Mouse (Mus musculus) kidney, embryonic 16.5 days (tissue): ENCODE measurements around the gene Sin3b. TPM values are rescaled to one million over a fixed set of nuclear protein-coding genes. Genes with fewer than 3 reads are reported as not detected.
A peak's percentile ranks its signal among the peaks of the same experiment; 100 is the strongest.

Source experiments
- ATAC-seq: fragments of 200-750 bp; cut with Nextera tagmentation; 2 replicates; pipeline ENCODE4 v1.8.0; 2017; ENCODE audit warnings: moderate TSS enrichment; ENCODE audit not compliant: low FRiP score, low TSS enrichment
- H3K27ac ChIP-seq: fragments of 300-500 bp; sonication (generic); 2 replicates; pipeline ENCODE4 v1.5.1; 2014; ENCODE audit warnings: low read length
- H3K27me3 ChIP-seq: fragments of 300-500 bp; sonication (generic); 2 replicates; pipeline ENCODE4 v1.6.1; 2014; ENCODE audit warnings: low read length, control low read depth, mixed read lengths; ENCODE audit not compliant: insufficient read depth
- H3K36me3 ChIP-seq: fragments of 300-500 bp; sonication (generic); 2 replicates; pipeline ENCODE4 v1.6.1; 2014; ENCODE audit warnings: low read length, control low read depth, mixed read lengths; ENCODE audit not compliant: insufficient read depth
- H3K4me1 ChIP-seq: fragments of 300-500 bp; sonication (generic); 2 replicates; pipeline ENCODE4 v1.6.1; 2014; ENCODE audit warnings: low read length, control low read depth, mixed read lengths; ENCODE audit not compliant: insufficient read depth
- H3K4me2 ChIP-seq: fragments of 300-500 bp; sonication (generic); replicated peaks from 2 replicates; pipeline ENCODE4 v1.6.1; 2014; ENCODE audit warnings: low read depth, low read length
- H3K4me3 ChIP-seq: fragments of 300-500 bp; sonication (generic); 2 replicates; pipeline ENCODE4 v1.5.1; 2014; ENCODE audit warnings: mild to moderate bottlenecking, low read length
- H3K9ac ChIP-seq: fragments of 300-500 bp; sonication (generic); replicated peaks from 2 replicates; pipeline ENCODE4 v1.6.1; 2014; ENCODE audit warnings: low read length
- H3K9me3 ChIP-seq: fragments of 300-500 bp; sonication (generic); 2 replicates; pipeline ENCODE4 v1.6.1; 2016; ENCODE audit warnings: low read length, control low read depth
- WGBS: fragments of 180-500 bp; shearing (Covaris S2); extraction: QIAGEN DNeasy Blood & Tissue Kit; methylation state at CpG from one replicate; pipeline ENCODE4 v1.1.7; 2014; 5-methylcytosine and 5-hydroxymethylcytosine counted together
- polyA plus RNA-seq: library from polyadenylated mRNA; unstranded; fragments of >200 nt; fragmentation: Nextera tagmentation; extraction: Ambion mirVana; gene quantifications from 2 replicates; pipeline ENCODE4 v1.2.1, GENCODE M21; 2015

Sin3b gene
- polyA plus RNA-seq, 1 experiment from 2014 or later: 182 TPM

DNA sequence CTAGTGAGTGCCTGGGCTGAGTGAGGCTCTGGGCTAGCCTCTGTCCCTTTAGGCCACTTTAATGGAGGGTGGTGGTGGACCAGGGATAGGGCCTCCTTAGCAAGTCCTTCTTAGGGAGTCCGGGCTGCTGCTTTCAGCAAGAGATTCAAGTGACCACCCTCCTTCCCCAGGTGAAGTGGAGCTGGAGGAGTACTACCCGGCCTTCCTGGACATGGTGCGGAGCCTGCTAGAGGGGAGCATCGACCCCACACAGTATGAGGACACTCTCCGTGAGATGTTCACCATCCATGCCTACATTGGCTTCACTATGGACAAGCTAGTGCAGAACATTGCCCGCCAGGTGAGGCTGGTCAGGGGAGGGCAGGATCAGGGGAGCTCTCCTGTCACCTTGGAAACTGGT, 27.2 kb downstream of the Sin3b start:
- no peak overlapping the region for H3K9ac ChIP-seq
- no peaks in the 10 kb centered on the region for H3K27me3 ChIP-seq
- H3K27ac ChIP-seq: no peak overlapping the region
- no peak overlapping the region for H3K4me2 ChIP-seq
- no peak for ATAC-seq
- H3K9me3 ChIP-seq: no peaks in the 10 kb centered on the region
- H3K36me3 ChIP-seq: peaks cover 90% of the 10 kb centered on the region
- H3K4me3 ChIP-seq: no peak overlapping the region
- 94% methylated on average over 6 of the region's 6 CpGs for WGBS
- H3K4me1 ChIP-seq: no peaks in the 10 kb centered on the region

GRCm38 (mm10) chr8:72751126-72751525, 28.0 kb downstream of the Sin3b start:
- no peak overlapping the region for H3K4me2 ChIP-seq

GRCm38 (mm10) chr8:72752289-72752688, 29.2 kb downstream of the Sin3b start:
- ATAC-seq: no peak
- Histone ChIP-seq H3K4me3 (no peak overlapping the region), H3K4me1 (no peaks in the 10 kb centered on the region), H3K27me3 (no peaks in the 10 kb centered on the region), H3K27ac (0 out of 2 replicates have a peak overlapping the region, but pooled peaks have one; percentile 18), H3K9ac (no peak overlapping the region), H3K4me2 (no peak overlapping the region), H3K9me3 (no peaks in the 10 kb centered on the region), H3K36me3 (peaks cover 90% of the 10 kb centered on the region)
- WGBS: 70% methylated on average over 3 of the region's 3 CpGs

More at GRCm38 (mm10) chr8:72751126-72751525, 28.0 kb downstream of the Sin3b start:
- no peak for ATAC-seq
- H3K36me3 ChIP-seq: peaks cover 90% of the 10 kb centered on the region
- H3K9me3 ChIP-seq: no peaks in the 10 kb centered on the region
- no peak overlapping the region for H3K9ac ChIP-seq
- WGBS: 83% methylated on average over 3 of the region's 3 CpGs
- H3K4me1 ChIP-seq: no peaks in the 10 kb centered on the region
- H3K27me3 ChIP-seq: no peaks in the 10 kb centered on the region
- no peak overlapping the region for H3K27ac ChIP-seq
- H3K4me3 ChIP-seq: no peak overlapping the region

GRCm38 (mm10) chr8:72753165-72753564, 30.1 kb downstream of the Sin3b start:
- H3K4me3 ChIP-seq: no peak overlapping the region
- H3K9me3 ChIP-seq: no peaks in the 10 kb centered on the region
- no peak overlapping the region for H3K4me2 ChIP-seq
- no peaks in the 10 kb centered on the region for H3K4me1 ChIP-seq
- H3K27ac ChIP-seq: no peak overlapping the region
- WGBS: 90% methylated on average over 9 of the region's 9 CpGs
- peaks cover 89% of the 10 kb centered on the region for H3K36me3 ChIP-seq
- ATAC-seq: no peak
- no peak overlapping the region for H3K9ac ChIP-seq
- H3K27me3 ChIP-seq: no peaks in the 10 kb centered on the region

- H3K9ac ChIP-seq: no peak overlapping the region
- no peak overlapping the region for H3K27ac ChIP-seq
- peaks cover 89% of the 10 kb centered on the region for H3K36me3 ChIP-seq
- H3K4me3 ChIP-seq: no peak overlapping the region
- no peak overlapping the region for H3K4me2 ChIP-seq
- WGBS: 86% methylated on average over 2 of the region's 2 CpGs
- no peaks in the 10 kb centered on the region for H3K27me3 ChIP-seq
- no peak for ATAC-seq
- H3K4me1 ChIP-seq: no peaks in the 10 kb centered on the region
- H3K9me3 ChIP-seq: no peaks in the 10 kb centered on the region
These were observed 30.7 kb downstream of the Sin3b start for GRCm38 (mm10) chr8:72753781-72754180.

DNA sequence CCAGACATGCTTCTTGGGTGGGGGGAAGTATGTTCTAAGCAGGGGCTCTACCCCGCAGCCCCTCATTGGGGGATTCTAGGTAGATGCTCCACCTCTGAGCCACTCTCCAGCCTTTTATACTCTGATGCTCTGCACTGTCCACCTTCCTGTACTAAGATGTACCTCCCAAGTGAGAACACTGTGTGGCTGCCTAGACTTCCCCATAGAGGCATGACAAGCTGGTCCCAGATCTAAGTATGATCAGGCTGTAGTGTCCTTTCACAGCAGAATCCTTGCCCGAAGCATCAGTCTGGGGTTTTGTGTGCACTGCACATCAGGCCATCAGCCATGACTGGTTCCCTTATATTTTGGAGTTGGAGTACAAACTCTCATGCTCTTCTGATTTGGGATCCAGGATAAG, 32.9 kb downstream of the Sin3b start:
- no peak overlapping the region for H3K4me3 ChIP-seq
- no peak overlapping the region for H3K27ac ChIP-seq
- no peaks in the 10 kb centered on the region for H3K9me3 ChIP-seq
- H3K4me2 ChIP-seq: no peak overlapping the region
- H3K27me3 ChIP-seq: no peaks in the 10 kb centered on the region
- WGBS: 95% methylated on average over 2 of the region's 2 CpGs
- no peak for ATAC-seq
- H3K36me3 ChIP-seq: peaks cover 69% of the 10 kb centered on the region
- no peak overlapping the region for H3K9ac ChIP-seq
- no peaks in the 10 kb centered on the region for H3K4me1 ChIP-seq

DNA sequence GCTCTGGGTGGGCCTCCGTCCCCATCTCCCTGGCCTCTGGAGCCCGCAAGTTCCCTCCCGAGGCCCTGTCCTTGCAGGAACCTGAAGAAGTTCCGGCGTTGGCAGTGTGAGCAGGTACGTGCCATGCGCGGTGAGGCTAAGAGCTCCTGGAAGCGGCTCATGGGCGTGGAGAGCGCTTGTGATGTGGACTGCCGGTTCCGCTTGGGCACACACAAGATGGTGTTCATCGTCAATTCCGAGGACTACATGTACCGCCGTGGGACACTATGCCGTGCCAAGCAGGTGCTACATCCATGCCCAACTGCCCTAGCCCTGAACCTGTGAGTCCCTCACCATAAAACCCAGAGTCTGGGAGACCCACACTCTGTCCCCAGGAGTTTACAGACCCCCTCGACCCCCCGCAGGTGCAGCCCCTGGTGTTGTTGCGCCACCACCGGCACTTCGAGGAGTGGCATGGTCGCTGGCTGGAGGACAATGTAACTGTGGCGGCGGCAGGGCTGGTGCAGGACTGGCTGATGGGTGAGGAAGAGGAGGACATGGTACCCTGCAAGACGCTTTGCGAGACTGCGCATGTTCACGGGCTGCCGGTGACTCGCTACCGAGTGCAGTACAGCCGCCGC, 33.8 kb downstream of the Sin3b start:
- H3K27me3 ChIP-seq: no peaks in the 10 kb centered on the region
- H3K9ac ChIP-seq: no peak overlapping the region
- no peak overlapping the region for H3K4me3 ChIP-seq
- no peaks in the 10 kb centered on the region for H3K4me1 ChIP-seq
- peaks cover 60% of the 10 kb centered on the region for H3K36me3 ChIP-seq
- no peak overlapping the region for H3K27ac ChIP-seq
- H3K4me2 ChIP-seq: no peak overlapping the region
- no peaks in the 10 kb centered on the region for H3K9me3 ChIP-seq
- 97% methylated on average over 35 of the region's 35 CpGs for WGBS
- ATAC-seq: no peak

GRCm38 (mm10) chr8:72757426-72758195, 34.5 kb downstream of the Sin3b start:
- no peak overlapping the region for H3K4me3 ChIP-seq
- H3K27me3 ChIP-seq: no peaks in the 10 kb centered on the region
- H3K36me3 ChIP-seq: peaks cover 53% of the 10 kb centered on the region
- no peak overlapping the region for H3K4me2 ChIP-seq
- H3K9me3 ChIP-seq: no peaks in the 10 kb centered on the region
- H3K27ac ChIP-seq: no peak overlapping the region
- H3K4me1 ChIP-seq: no peaks in the 10 kb centered on the region
- 88% methylated on average over 15 of the region's 15 CpGs for WGBS
- H3K9ac ChIP-seq: no peak overlapping the region
- ATAC-seq: no peak

DNA sequence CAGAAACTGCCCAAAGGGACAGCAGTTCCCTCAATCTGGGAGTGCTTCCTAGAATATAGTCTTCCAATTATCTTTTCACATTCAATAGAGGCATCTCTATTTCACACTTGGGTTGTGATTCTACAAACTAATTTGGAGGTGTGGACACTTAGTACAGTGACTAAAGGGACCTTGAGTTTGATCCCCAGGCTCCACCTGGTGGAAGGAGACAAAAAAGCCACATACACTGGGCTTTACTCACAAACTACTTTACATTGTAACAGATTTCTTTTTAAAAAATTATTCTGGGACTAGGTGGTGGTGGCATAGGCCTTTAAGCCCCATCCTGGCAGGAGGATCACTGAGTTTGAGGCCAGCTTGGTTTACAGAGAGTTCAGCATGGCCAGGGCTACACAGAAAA, 35.2 kb downstream of the Sin3b start:
- no peak for ATAC-seq
- Histone ChIP-seq H3K4me2 (no peak overlapping the region), H3K4me3 (no peak overlapping the region), H3K36me3 (peaks cover 46% of the 10 kb centered on the region), H3K27me3 (no peaks in the 10 kb centered on the region), H3K9me3 (no peaks in the 10 kb centered on the region), H3K27ac (no peak overlapping the region), H3K9ac (no peak overlapping the region), H3K4me1 (no peaks in the 10 kb centered on the region)

DNA sequence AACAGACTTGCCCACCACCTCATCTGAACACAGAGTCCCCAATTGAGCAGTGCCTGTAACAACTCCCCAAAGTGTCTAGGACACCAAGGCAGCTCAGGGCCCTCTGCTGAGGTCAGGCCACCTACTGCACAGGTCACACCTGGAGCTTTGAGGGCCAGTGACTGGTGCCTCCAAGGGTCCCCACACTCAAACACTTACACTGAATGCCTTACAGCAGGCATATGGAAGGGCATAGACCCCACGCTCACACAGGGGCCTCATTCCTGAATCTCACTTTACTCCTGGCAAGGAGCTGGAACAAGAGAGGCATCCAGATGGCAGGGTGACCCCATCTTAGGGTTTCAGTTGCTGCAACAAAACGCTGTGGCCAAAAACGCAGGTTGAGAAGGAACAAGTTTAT, 37.1 kb downstream of the Sin3b start:
- Histone ChIP-seq H3K9ac (no peak overlapping the region), H3K9me3 (no peaks in the 10 kb centered on the region), H3K4me2 (no peak overlapping the region), H3K27me3 (no peaks in the 10 kb centered on the region), H3K4me3 (no peak overlapping the region), H3K4me1 (no peaks in the 10 kb centered on the region), H3K36me3 (peaks cover 36% of the 10 kb centered on the region), H3K27ac (no peak overlapping the region)
- 84% methylated on average over 3 of the region's 3 CpGs for WGBS
- ATAC-seq: no peak
